Mouse (Mus musculus): ENCODE data around the gene H2-K1. TPM values are rescaled to one million over a fixed set of nuclear protein-coding genes. Genes with fewer than 3 reads are reported as not detected.
A peak's percentile ranks its signal among the peaks of the same experiment; 100 is the strongest.

The H2-K1 gene
- polyA plus RNA-seq, 1 experiment from 2014 or later = 35.7 TPM

DNA sequence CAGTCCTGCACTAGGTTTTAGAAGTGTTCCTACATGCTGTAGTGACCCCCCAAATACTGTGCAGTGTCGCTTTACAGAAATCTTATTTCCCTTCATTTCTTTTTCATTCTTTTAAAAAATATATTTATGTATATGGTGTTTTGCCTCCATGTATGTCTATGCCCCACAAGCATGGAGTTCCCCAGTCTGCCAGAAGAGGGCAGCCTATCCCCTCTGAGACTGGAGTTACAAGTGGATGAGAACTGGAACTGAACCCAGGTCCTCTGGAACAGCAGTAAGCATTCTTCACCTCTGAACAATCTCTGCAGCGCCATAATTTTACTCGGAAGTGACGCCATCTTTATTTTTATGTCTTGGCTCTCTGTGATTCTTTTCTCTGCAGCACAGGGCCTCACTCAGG is 30.8 kb downstream of the H2-K1 start:
- H3K36me3 ChIP-seq (ENCODE audit: control insufficient read depth, insufficient read depth, low read length) = no peaks in the 10 kb centered on the region
- no peak overlapping the region for H3K9ac ChIP-seq (ENCODE audit: low read length)
- no peak overlapping the region for H3K4me3 ChIP-seq (ENCODE audit: low read depth, low read length)
- DNase-seq (ENCODE audit: low spot score) (no peak), ATAC-seq (replicated peaks; ENCODE audit: low FRiP score) (no peak)
- H3K27me3 ChIP-seq (ENCODE audit: control insufficient read depth, insufficient read depth, low read length) = no peaks in the 10 kb centered on the region
- H3K4me1 ChIP-seq (replicated peaks; ENCODE audit: control insufficient read depth, insufficient read depth, low read length) = no peaks in the 10 kb centered on the region
- no peak overlapping the region for H3K27ac ChIP-seq (ENCODE audit: low read depth, low read length)
- WGBS = 73% methylated on average over 4 of the region's 4 CpGs
- no peaks in the 10 kb centered on the region for H3K9me3 ChIP-seq (ENCODE audit: control insufficient read depth, low read length)
- no peak overlapping the region for H3K4me2 ChIP-seq (ENCODE audit: low read depth, low read length, severe bottlenecking)

DNA sequence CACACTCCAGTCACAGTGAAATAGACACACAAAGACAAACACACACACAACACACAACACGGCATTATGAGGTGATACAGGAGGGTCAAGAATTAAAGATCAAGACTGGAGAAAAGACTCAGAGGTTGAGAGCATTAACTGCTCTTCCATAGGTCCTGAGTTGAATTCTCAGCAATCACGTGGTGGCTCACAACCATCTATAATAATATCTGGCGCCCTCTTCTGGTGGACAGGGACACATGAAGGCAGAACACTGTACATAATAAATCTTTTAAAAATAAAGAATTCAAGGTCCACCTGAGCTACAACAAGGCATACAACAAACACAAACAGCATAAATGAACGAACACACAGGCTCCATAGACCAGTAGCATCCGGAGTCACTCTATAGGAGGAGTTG is 31.2 kb downstream of the H2-K1 start:
- peak; percentile 24; the same call in 1 of the 2 replicates for ATAC-seq (replicated peaks; ENCODE audit: low FRiP score)
- Histone ChIP-seq H3K27me3 (ENCODE audit: control insufficient read depth, insufficient read depth, low read length) (no peaks in the 10 kb centered on the region), H3K36me3 (ENCODE audit: control insufficient read depth, insufficient read depth, low read length) (no peaks in the 10 kb centered on the region), H3K9me3 (ENCODE audit: control insufficient read depth, low read length) (no peaks in the 10 kb centered on the region), H3K9ac (ENCODE audit: low read length) (no peak overlapping the region), H3K4me2 (ENCODE audit: low read depth, low read length, severe bottlenecking) (no peak overlapping the region), H3K4me3 (ENCODE audit: low read depth, low read length) (no peak overlapping the region), H3K4me1 (replicated peaks; ENCODE audit: control insufficient read depth, insufficient read depth, low read length) (no peaks in the 10 kb centered on the region), H3K27ac (ENCODE audit: low read depth, low read length) (no peak overlapping the region)
- 33% methylated on average over 5 of the region's 5 CpGs for WGBS
- no peak for DNase-seq (ENCODE audit: low spot score)

GRCm38 (mm10) chr17:33968489-33968888 is 31.7 kb downstream of the H2-K1 start:
- 3% methylated on average over 9 of the region's 9 CpGs for WGBS
- no peaks in the 10 kb centered on the region for H3K9me3 ChIP-seq (ENCODE audit: control insufficient read depth, low read length)
- H3K36me3 ChIP-seq (ENCODE audit: control insufficient read depth, insufficient read depth, low read length) = no peaks in the 10 kb centered on the region; the same call in 1 of the 2 replicates
- no peak overlapping the region for H3K27ac ChIP-seq (ENCODE audit: low read depth, low read length)
- DNase-seq (ENCODE audit: low spot score) (peak; percentile 91), ATAC-seq (replicated peaks; ENCODE audit: low FRiP score) (peak; percentile 79)
- H3K4me1 ChIP-seq (replicated peaks; ENCODE audit: control insufficient read depth, insufficient read depth, low read length) = no peaks in the 10 kb centered on the region
- 0 out of 2 replicates have a peak overlapping the region, but pooled peaks have one; percentile 5 for H3K4me2 ChIP-seq (ENCODE audit: low read depth, low read length, severe bottlenecking)
- no peaks in the 10 kb centered on the region for H3K27me3 ChIP-seq (ENCODE audit: control insufficient read depth, insufficient read depth, low read length)
- H3K9ac ChIP-seq (ENCODE audit: low read length) = no peak overlapping the region
- H3K4me3 ChIP-seq (ENCODE audit: low read depth, low read length) = no peak overlapping the region

GRCm38 (mm10) chr17:33965846-33966550 is 34.1 kb downstream of the H2-K1 start:
- H3K4me1 ChIP-seq (replicated peaks; ENCODE audit: control insufficient read depth, insufficient read depth, low read length) = no peaks in the 10 kb centered on the region
- H3K9me3 ChIP-seq (ENCODE audit: control insufficient read depth, low read length) = no peaks in the 10 kb centered on the region
- H3K4me2 ChIP-seq (ENCODE audit: low read depth, low read length, severe bottlenecking) = no peak overlapping the region
- WGBS = 89% methylated on average over 16 of the region's 16 CpGs
- no peak overlapping the region for H3K4me3 ChIP-seq (ENCODE audit: low read depth, low read length)
- peaks cover 4% of the 10 kb centered on the region; the same call in 1 of the 2 replicates for H3K36me3 ChIP-seq (ENCODE audit: control insufficient read depth, insufficient read depth, low read length)
- no peak overlapping the region for H3K27ac ChIP-seq (ENCODE audit: low read depth, low read length)
- ATAC-seq (replicated peaks; ENCODE audit: low FRiP score) (no peak), DNase-seq (ENCODE audit: low spot score) (no peak)
- no peak overlapping the region for H3K9ac ChIP-seq (ENCODE audit: low read length)
- H3K27me3 ChIP-seq (ENCODE audit: control insufficient read depth, insufficient read depth, low read length) = no peaks in the 10 kb centered on the region

- peaks cover 4% of the 10 kb centered on the region; the same call in 1 of the 2 replicates for H3K36me3 ChIP-seq (ENCODE audit: control insufficient read depth, insufficient read depth, low read length)
- H3K9me3 ChIP-seq (ENCODE audit: control insufficient read depth, low read length) = no peaks in the 10 kb centered on the region
- no peak overlapping the region for H3K27ac ChIP-seq (ENCODE audit: low read depth, low read length)
- no peak overlapping the region for H3K4me3 ChIP-seq (ENCODE audit: low read depth, low read length)
- WGBS = 94% methylated on average over 17 of the region's 17 CpGs
- no peak overlapping the region for H3K9ac ChIP-seq (ENCODE audit: low read length)
- DNase-seq (ENCODE audit: low spot score) (no peak), ATAC-seq (replicated peaks; ENCODE audit: low FRiP score) (no peak)
- H3K27me3 ChIP-seq (ENCODE audit: control insufficient read depth, insufficient read depth, low read length) = no peaks in the 10 kb centered on the region
- no peak overlapping the region for H3K4me2 ChIP-seq (ENCODE audit: low read depth, low read length, severe bottlenecking)
- H3K4me1 ChIP-seq (replicated peaks; ENCODE audit: control insufficient read depth, insufficient read depth, low read length) = no peaks in the 10 kb centered on the region
These were observed 34.9 kb downstream of the H2-K1 start for GRCm38 (mm10) chr17:33965082-33965845.

- Histone ChIP-seq H3K4me3 (ENCODE audit: low read depth, low read length) (no peak overlapping the region), H3K4me1 (replicated peaks; ENCODE audit: control insufficient read depth, insufficient read depth, low read length) (no peaks in the 10 kb centered on the region), H3K9me3 (ENCODE audit: control insufficient read depth, low read length) (no peaks in the 10 kb centered on the region), H3K4me2 (ENCODE audit: low read depth, low read length, severe bottlenecking) (no peak overlapping the region), H3K9ac (ENCODE audit: low read length) (no peak overlapping the region), H3K36me3 (ENCODE audit: control insufficient read depth, insufficient read depth, low read length) (peaks cover 4% of the 10 kb centered on the region; the same call in 1 of the 2 replicates), H3K27ac (ENCODE audit: low read depth, low read length) (no peak overlapping the region), H3K27me3 (ENCODE audit: control insufficient read depth, insufficient read depth, low read length) (no peaks in the 10 kb centered on the region)
- no peak for ATAC-seq (replicated peaks; ENCODE audit: low FRiP score)
- no peak for DNase-seq (ENCODE audit: low spot score)
- WGBS = 95% methylated on average over 7 of the region's 7 CpGs
These were observed 37.3 kb downstream of the H2-K1 start for GRCm38 (mm10) chr17:33962876-33963275.

DNA sequence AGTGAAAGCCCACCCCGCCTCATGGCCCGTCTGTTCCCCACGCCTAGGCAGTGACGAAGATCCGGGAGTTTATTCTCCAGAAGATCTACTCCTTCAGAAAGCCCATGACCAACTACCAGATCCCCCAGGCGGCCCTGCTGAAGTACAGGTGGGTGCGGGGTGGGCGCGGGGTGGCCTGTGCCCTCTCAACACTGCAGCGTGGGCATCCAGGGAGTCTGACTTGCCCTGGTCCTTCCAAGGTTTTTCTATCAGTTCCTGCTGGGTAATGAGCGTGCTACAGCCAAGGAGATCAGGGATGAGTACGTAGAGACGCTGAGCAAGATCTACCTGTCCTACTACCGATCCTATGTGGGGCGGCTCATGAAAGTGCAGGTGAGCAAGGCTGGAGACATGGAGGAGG is 40.2 kb downstream of the H2-K1 start:
- Histone ChIP-seq H3K4me2 (ENCODE audit: low read depth, low read length, severe bottlenecking) (no peak overlapping the region), H3K27me3 (ENCODE audit: control insufficient read depth, insufficient read depth, low read length) (no peaks in the 10 kb centered on the region), H3K9me3 (ENCODE audit: control insufficient read depth, low read length) (no peaks in the 10 kb centered on the region), H3K9ac (ENCODE audit: low read length) (no peak overlapping the region), H3K27ac (ENCODE audit: low read depth, low read length) (no peak overlapping the region), H3K36me3 (ENCODE audit: control insufficient read depth, insufficient read depth, low read length) (peaks cover 4% of the 10 kb centered on the region; the same call in 1 of the 2 replicates), H3K4me1 (replicated peaks; ENCODE audit: control insufficient read depth, insufficient read depth, low read length) (peaks cover 5% of the 10 kb centered on the region; the same call in 1 of the 2 replicates), H3K4me3 (ENCODE audit: low read depth, low read length) (no peak overlapping the region)
- 92% methylated on average over 15 of the region's 15 CpGs for WGBS
- ATAC-seq (replicated peaks; ENCODE audit: low FRiP score) = no peak
- DNase-seq (ENCODE audit: low spot score) = no peak

GRCm38 (mm10) chr17:33959135-33959534 is 41.0 kb downstream of the H2-K1 start:
- Histone ChIP-seq H3K4me3 (ENCODE audit: low read depth, low read length) (no peak overlapping the region), H3K36me3 (ENCODE audit: control insufficient read depth, insufficient read depth, low read length) (peaks cover 4% of the 10 kb centered on the region; the same call in 1 of the 2 replicates), H3K9me3 (ENCODE audit: control insufficient read depth, low read length) (no peaks in the 10 kb centered on the region), H3K27me3 (ENCODE audit: control insufficient read depth, insufficient read depth, low read length) (no peaks in the 10 kb centered on the region), H3K4me1 (replicated peaks; ENCODE audit: control insufficient read depth, insufficient read depth, low read length) (peaks cover 12% of the 10 kb centered on the region), H3K4me2 (ENCODE audit: low read depth, low read length, severe bottlenecking) (no peak overlapping the region), H3K9ac (ENCODE audit: low read length) (no peak overlapping the region), H3K27ac (ENCODE audit: low read depth, low read length) (no peak overlapping the region)
- DNase-seq (ENCODE audit: low spot score) (no peak), ATAC-seq (replicated peaks; ENCODE audit: low FRiP score) (no peak)
- 91% methylated on average over 13 of the region's 13 CpGs for WGBS
